Mouse (Mus musculus) MEL (cell line): Measurements from ENCODE around the gene Ralgds. TPM values are rescaled to one million over a fixed set of nuclear protein-coding genes. Genes with fewer than 3 reads are reported as not detected.
A peak's percentile ranks its signal among the peaks of the same experiment; 100 is the strongest.

Experiments used
- DNase-seq: peaks from one replicate; pipeline ENCODE4 v3.0.0; 2011; ENCODE audit warnings: low read depth, low spot score
- H3K27ac ChIP-seq: 2 replicates; pipeline ENCODE4 v1.5.1; 2012; ENCODE audit warnings: low read depth, mild to moderate bottlenecking, control low read depth, low read length, moderate library complexity; ENCODE audit not compliant: control insufficient read depth
- H3K27me3 ChIP-seq, 2 experiments: fragments of 150-350 bp in 1 of 2; sonication (generic) in 1 of 2; 2 replicates each; pipeline ENCODE4 v1.6.1; 2012; ENCODE audit warnings: low read length in 2 of 2, mild to moderate bottlenecking in 2 of 2, improper control_type of control experiment in 1 of 2, moderate library complexity in 1 of 2; ENCODE audit not compliant: insufficient read depth in 2 of 2, control insufficient read depth in 1 of 2
- H3K36me3 ChIP-seq, 2 experiments: 2 replicates each; pipeline ENCODE4 v1.6.1; 2012 to 2014; ENCODE audit warnings: low read length in 2 of 2, improper control_type of control experiment in 1 of 2, inconsistent platforms in 1 of 2, mild to moderate bottlenecking in 1 of 2; ENCODE audit not compliant: insufficient read depth in 2 of 2, control insufficient read depth in 1 of 2
- H3K4me1 ChIP-seq, 2 experiments: fragments of 150-350 bp in 1 of 2; sonication (generic) in 1 of 2; 2 replicates each; pipeline ENCODE4 v1.6.1; 2012; ENCODE audit warnings: low read length in 2 of 2, improper control_type of control experiment in 1 of 2, mild to moderate bottlenecking in 1 of 2; ENCODE audit not compliant: insufficient read depth in 2 of 2, control insufficient read depth in 1 of 2
- H3K4me3 ChIP-seq, 2 experiments: fragments of 150-350 bp in 1 of 2; sonication (generic) in 1 of 2; 2 replicates each; pipeline ENCODE4 v1.5.1; 2012; ENCODE audit warnings: low read depth in 2 of 2, low read length in 2 of 2, mild to moderate bottlenecking in 2 of 2, moderate library complexity in 2 of 2, control low read depth in 1 of 2, improper control_type of control experiment in 1 of 2; ENCODE audit not compliant: control insufficient read depth in 1 of 2, insufficient read depth in 1 of 2
- H3K79me2 ChIP-seq: 2 replicates; pipeline ENCODE4 v1.6.1; 2012; ENCODE audit warnings: mild to moderate bottlenecking, low read length, moderate library complexity; ENCODE audit not compliant: control insufficient read depth, poor library complexity, insufficient read depth
- H3K9ac ChIP-seq: 2 replicates; pipeline ENCODE4 v1.6.1; 2012; ENCODE audit warnings: low read depth, mild to moderate bottlenecking, control low read depth, low read length, moderate library complexity; ENCODE audit not compliant: control insufficient read depth, poor library complexity, severe bottlenecking
- H3K9me3 ChIP-seq: fragments of 150-350 bp; sonication (generic); replicated peaks from 2 replicates; pipeline ENCODE4 v1.6.1; 2012; ENCODE audit warnings: mild to moderate bottlenecking, low read length, improper control_type of control experiment, moderate library complexity; ENCODE audit not compliant: insufficient read depth
- CHD2 ChIP-seq: IDR thresholded peaks from 2 replicates; pipeline ENCODE4 v1.6.1; 2011; ENCODE audit warnings: low read length, improper control_type of control experiment
- ELF1 ChIP-seq: IDR thresholded peaks from 2 replicates; pipeline ENCODE4 v1.6.1; 2014; ENCODE audit warnings: low read depth, mild to moderate bottlenecking, inconsistent platforms, low read length, improper control_type of control experiment, moderate library complexity
- EP300 ChIP-seq, 2 experiments: IDR thresholded peaks; 2 replicates each; pipeline ENCODE4 v1.6.1; 2011; ENCODE audit warnings: improper control_type of control experiment in 2 of 2, low read length in 2 of 2, low read depth in 1 of 2, mild to moderate bottlenecking in 1 of 2
- ETS1 ChIP-seq: IDR thresholded peaks from 2 replicates; pipeline ENCODE4 v1.6.1; 2012; ENCODE audit warnings: low read depth, mild to moderate bottlenecking, inconsistent platforms, low read length, improper control_type of control experiment, moderate library complexity
- GABPA ChIP-seq: IDR thresholded peaks from 2 replicates; pipeline ENCODE4 v1.6.1; 2012; ENCODE audit warnings: low read depth, mild to moderate bottlenecking, inconsistent platforms, low read length, improper control_type of control experiment, moderate library complexity
- GATA1 ChIP-seq: IDR thresholded peaks from 2 replicates; pipeline ENCODE4 v1.6.1; 2011; ENCODE audit warnings: low read depth, low read length, improper control_type of control experiment
- HCFC1 ChIP-seq: IDR thresholded peaks from 2 replicates; pipeline ENCODE4 v1.6.1; 2012; ENCODE audit warnings: low read depth, mild to moderate bottlenecking, inconsistent platforms, low read length, improper control_type of control experiment, moderate library complexity
- JUND ChIP-seq: IDR thresholded peaks from 2 replicates; pipeline ENCODE4 v1.6.1; 2011; ENCODE audit warnings: low read depth, mild to moderate bottlenecking, improper control_type of control experiment, low read length
- KAT2A ChIP-seq: conservative IDR thresholded peaks from 2 replicates; pipeline ENCODE4 v1.6.1; 2012; ENCODE audit warnings: low read depth, low read length, improper control_type of control experiment, inconsistent platforms
- MAFK ChIP-seq: IDR thresholded peaks from 2 replicates; pipeline ENCODE4 v1.6.1; 2011; ENCODE audit warnings: low read depth, mild to moderate bottlenecking, low read length, improper control_type of control experiment, borderline replicate concordance
- MAX ChIP-seq: IDR thresholded peaks from 2 replicates; pipeline ENCODE4 v1.6.1; 2011; ENCODE audit warnings: low read length, improper control_type of control experiment
- MAZ ChIP-seq: IDR thresholded peaks from 2 replicates; pipeline ENCODE4 v1.6.1; 2012; ENCODE audit warnings: low read depth, mild to moderate bottlenecking, inconsistent platforms, low read length, improper control_type of control experiment
- MEF2A ChIP-seq: IDR thresholded peaks from 2 replicates; pipeline ENCODE4 v1.6.1; 2014; ENCODE audit warnings: low read depth, mild to moderate bottlenecking, inconsistent platforms, low read length, improper control_type of control experiment; ENCODE audit not compliant: poor library complexity, insufficient replicate concordance, severe bottlenecking; ENCODE audit errors: extremely low read depth
- MXI1 ChIP-seq: IDR thresholded peaks from 2 replicates; pipeline ENCODE4 v1.6.1; 2011; ENCODE audit warnings: mild to moderate bottlenecking, low read depth, low read length, improper control_type of control experiment
- MYC ChIP-seq: IDR thresholded peaks from 2 replicates; pipeline ENCODE4 v1.6.1; 2011; ENCODE audit warnings: low read depth, mild to moderate bottlenecking, low read length, improper control_type of control experiment, moderate library complexity
- NELFE ChIP-seq: IDR thresholded peaks from 2 replicates; pipeline ENCODE4 v1.6.1; 2011; ENCODE audit warnings: low read depth, low read length, improper control_type of control experiment
- NRF1 ChIP-seq: IDR thresholded peaks from 2 replicates; pipeline ENCODE4 v1.6.1; 2014; ENCODE audit warnings: low read depth, mild to moderate bottlenecking, inconsistent platforms, low read length, improper control_type of control experiment, moderate library complexity; ENCODE audit not compliant: poor library complexity, insufficient read depth, severe bottlenecking
- RAD21 ChIP-seq: IDR thresholded peaks from 2 replicates; pipeline ENCODE4 v1.6.1; 2011; ENCODE audit warnings: mild to moderate bottlenecking, low read depth, low read length, improper control_type of control experiment
- SIN3A ChIP-seq: IDR thresholded peaks from 2 replicates; pipeline ENCODE4 v1.6.1; 2012; ENCODE audit warnings: low read length, improper control_type of control experiment, inconsistent platforms
- TAL1 ChIP-seq: IDR thresholded peaks from 2 replicates; pipeline ENCODE4 v1.6.1; 2012; ENCODE audit warnings: mild to moderate bottlenecking, inconsistent platforms, low read length, moderate library complexity, mixed read lengths
- TCF12 ChIP-seq: IDR thresholded peaks from 2 replicates; pipeline ENCODE4 v1.6.1; 2014; ENCODE audit warnings: low read depth, mild to moderate bottlenecking, inconsistent platforms, low read length, improper control_type of control experiment, moderate library complexity
- UBTF ChIP-seq: IDR thresholded peaks from 2 replicates; pipeline ENCODE4 v1.6.1; 2012; ENCODE audit warnings: low read depth, mild to moderate bottlenecking, inconsistent platforms, low read length, improper control_type of control experiment, moderate library complexity, borderline replicate concordance; ENCODE audit not compliant: insufficient read depth
- USF1 ChIP-seq: IDR thresholded peaks from 2 replicates; pipeline ENCODE4 v1.6.1; 2014; ENCODE audit warnings: low read depth, mild to moderate bottlenecking, inconsistent platforms, low read length, improper control_type of control experiment, moderate library complexity
- ZKSCAN1 ChIP-seq: IDR thresholded peaks from 2 replicates; pipeline ENCODE4 v1.6.1; 2012; ENCODE audit warnings: low read depth, mild to moderate bottlenecking, inconsistent platforms, low read length, improper control_type of control experiment, moderate library complexity
- ZMIZ1 ChIP-seq: IDR thresholded peaks from 2 replicates; pipeline ENCODE4 v1.6.1; 2012; ENCODE audit warnings: low read depth, mild to moderate bottlenecking, inconsistent platforms, low read length, improper control_type of control experiment, moderate library complexity
- ZNF384 ChIP-seq: IDR thresholded peaks from 2 replicates; pipeline ENCODE4 v1.6.1; 2012; ENCODE audit warnings: low read depth, mild to moderate bottlenecking, inconsistent platforms, low read length, improper control_type of control experiment
- polyA plus RNA-seq, 2 experiments: library from polyadenylated mRNA; stranded (reverse) in 1 of 2; unstranded in 1 of 2; fragments of >175 nt in 1 of 2; fragments of >200 nt in 1 of 2; gene quantifications; 2 replicates each; pipeline versions ENCODE4 v1.2.1 to v1.2.4; 2012; ENCODE audit warnings: low replicate concordance in 2 of 2, low read depth in 1 of 2; ENCODE audit not compliant: insufficient read length in 2 of 2, insufficient read depth in 1 of 2, missing spikeins in 1 of 2
- total RNA-seq: library from RNA; depleted of rRNA; stranded (reverse); fragments of 300-350 nt; gene quantifications from 2 replicates; pipeline ENCODE4 v1.2.3, GENCODE M21; 2012

Ralgds gene
- total and polyA plus RNA-seq, 3 experiments, result 4.7 to 11.0 TPM; not detected in 1

DNA sequence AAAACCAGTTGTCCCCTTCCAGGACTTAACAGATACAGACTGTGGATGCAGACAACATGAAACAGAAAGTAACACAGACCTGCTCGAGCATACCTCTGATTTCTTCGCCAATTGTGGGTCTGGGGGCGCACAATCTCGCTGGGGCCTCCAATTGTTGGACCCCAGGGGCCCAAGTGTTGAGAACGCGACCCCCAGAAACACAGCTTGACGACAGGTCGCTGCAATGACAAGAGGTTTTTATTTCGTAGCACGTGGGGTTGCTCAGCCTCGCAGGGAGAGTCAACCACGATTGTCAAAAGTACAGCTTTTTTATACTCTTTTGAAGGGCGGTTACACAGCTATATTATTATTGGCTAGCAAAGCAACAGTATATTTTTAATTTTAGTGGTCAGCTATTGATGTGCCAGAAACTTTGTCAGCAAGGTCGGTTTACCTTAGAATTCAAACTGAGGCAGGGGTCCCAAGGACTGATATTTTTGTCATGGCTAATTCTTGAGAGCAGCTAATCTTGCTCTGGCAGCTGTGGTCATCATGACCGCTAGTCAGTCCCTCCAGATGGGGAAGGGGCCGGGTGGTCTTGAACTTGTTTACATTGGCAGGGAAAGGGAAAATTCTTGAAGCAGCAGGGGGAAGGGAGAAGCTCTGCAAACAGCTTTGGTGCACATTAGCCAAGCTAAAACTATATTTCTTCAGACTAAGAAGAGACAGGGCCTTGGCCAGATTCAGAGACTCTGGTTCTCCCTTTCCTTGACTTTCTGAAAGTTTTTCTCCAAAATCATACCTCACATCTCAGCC, 16.9 kb upstream of the Ralgds start:
- Histone ChIP-seq H3K9me3 (no peaks in the 10 kb centered on the region), H3K27me3 (no peaks in the 10 kb centered on the region), H3K79me2 (no peaks in the 10 kb centered on the region), H3K4me3 (peak overlapping the region; percentile 70 to 86), H3K4me1 (peaks cover 5% of the 10 kb centered on the region in 2 experiments; a peak in 3 of 4 replicates), H3K9ac (peak overlapping the region; percentile 75), H3K36me3 (peaks cover 0 to 5% of the 10 kb centered on the region in 2 experiments; a peak in 1 of 4 replicates), H3K27ac (peak overlapping the region; percentile 58)
- no peak for DNase-seq
- TF ChIP-seq NELFE (no peak), MAX (peak; percentile 77), JUND (no peak), SIN3A (peak; percentile 27; the same call in 1 of the 2 replicates), GABPA (no peak), MXI1 (peak; percentile 84; the same call in 1 of the 2 replicates), ZNF384 (no peak), USF1 (peak; percentile 23; the same call in 1 of the 2 replicates), HCFC1 (no peak), CHD2 (no peak), MYC (peak; percentile 26; the same call in 1 of the 2 replicates)

DNA sequence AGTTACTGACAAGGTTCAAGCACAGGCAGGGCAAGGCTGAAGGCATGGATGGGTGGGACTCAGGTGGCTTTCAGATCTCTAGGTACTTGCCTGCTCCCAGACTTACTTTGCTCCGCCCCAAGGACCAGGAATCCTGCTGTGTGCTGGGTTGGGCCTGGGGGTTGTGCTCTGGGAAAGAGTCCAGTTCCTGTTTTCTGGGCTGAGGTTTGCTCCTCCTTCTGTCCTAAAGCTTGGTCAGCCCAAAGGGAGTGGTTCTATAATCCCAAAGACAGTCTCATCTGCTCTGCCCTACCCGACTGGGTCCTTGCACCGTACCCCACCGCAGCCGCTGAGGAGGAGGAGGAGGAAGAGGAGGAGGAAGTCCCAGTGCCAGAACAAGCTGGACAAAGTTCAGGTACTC, 16.3 kb upstream of the Ralgds start, which contains the start of gene Gbgt1:
Gbgt1 (plus strand) TSS at position 221 of the 400 bp plus-strand sequence.
- Histone ChIP-seq H3K27me3 (peaks cover 0 to 3% of the 10 kb centered on the region in 2 experiments; a peak in 2 of 4 replicates), H3K79me2 (no peaks in the 10 kb centered on the region), H3K36me3 (peaks cover 0 to 5% of the 10 kb centered on the region in 2 experiments; a peak in 1 of 4 replicates), H3K4me1 (peaks cover 5% of the 10 kb centered on the region in 2 experiments; a peak in 3 of 4 replicates), H3K9ac (peak within 1 kb of the TSS; percentile 75), H3K27ac (peak within 1 kb of the TSS; percentile 58), H3K9me3 (no peaks in the 10 kb centered on the region), H3K4me3 (peak within 1 kb of the TSS; percentile 70 to 86)
- peak; percentile 24 for DNase-seq
- TF ChIP-seq ELF1 (no peak), SIN3A (no peak), KAT2A (no peak), GATA1 (no peak), JUND (no peak), MEF2A (no peak), TAL1 (no peak), ZMIZ1 (no peak), GABPA (no peak), MAFK (no peak), ETS1 (no peak), TCF12 (no peak), MXI1 (no peak), RAD21 (no peak), NRF1 (no peak), EP300 (IDR thresholded peaks at IDR 0.05; ENCODE audit: low read depth in 1 of 2, low read length in 2 of 2) (no peak), MAZ (no peak), MYC (no peak), UBTF (no peak), ZKSCAN1 (no peak)
